Mouse (Mus musculus) c-Kit-positive CD71-positive TER-119-positive erythroid progenitor cells, embryonic 14.5 days (primary cell): ENCODE results near the gene Sspo.

Experiments
- DNase-seq: peaks from one replicate; pipeline ENCODE4 v3.0.0-alpha.2; 2013; ENCODE audit warnings: low spot score

Sspo gene

DNA sequence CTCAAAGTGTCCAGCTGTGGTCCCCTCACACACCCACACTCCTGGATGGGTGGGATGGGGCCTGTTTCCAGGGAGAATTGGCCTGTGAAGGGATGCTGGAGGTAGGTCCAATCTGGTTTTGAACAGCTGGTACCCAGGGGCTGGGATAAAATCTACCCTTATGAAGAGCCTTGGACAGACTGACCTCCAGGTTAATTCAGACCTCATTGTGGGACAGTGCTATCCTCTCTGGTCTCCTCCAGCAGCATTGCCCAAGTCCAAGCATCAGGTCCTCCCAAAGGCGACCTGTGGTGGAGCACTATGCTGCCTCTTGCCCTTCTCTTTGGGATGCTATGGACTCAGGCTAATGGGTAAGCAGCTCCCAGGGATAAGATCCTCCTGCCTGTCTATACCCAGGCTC lies at the start of gene Sspo:
Gene Sspo (plus strand): TSS at position 301 of the 400 bp plus-strand sequence.
- DNase-seq: no peak

DNA sequence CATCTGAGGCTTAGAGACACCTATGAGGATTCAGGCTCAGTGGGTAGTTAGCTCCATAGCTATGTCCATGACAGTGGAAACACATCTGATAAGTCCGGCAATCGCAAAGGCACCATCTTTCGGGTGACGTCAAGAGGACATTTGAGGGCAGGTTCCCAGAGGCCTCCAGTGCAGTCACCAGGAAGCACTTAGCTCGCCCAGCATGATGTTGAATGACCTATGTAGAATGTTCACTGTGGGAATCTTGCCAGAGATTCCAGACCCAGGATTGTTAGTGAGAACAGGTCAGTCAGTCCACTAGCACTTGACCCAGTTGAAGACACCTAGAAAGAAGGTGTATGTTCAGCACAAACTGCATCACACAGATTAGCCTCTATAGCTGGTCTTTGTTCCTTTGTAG lies 48.1 kb upstream of the Sspo start:
- no peak for DNase-seq

- no peak for DNase-seq
Observed at GRCm38 (mm10) chr6:48404071-48404470, 44.0 kb upstream of the Sspo start.

GRCm38 (mm10) chr6:48409726-48410343 lies 38.2 kb upstream of the Sspo start:
- no peak for DNase-seq

- DNase-seq: no peak
Observed at GRCm38 (mm10) chr6:48410551-48410950, 37.5 kb upstream of the Sspo start.

DNA sequence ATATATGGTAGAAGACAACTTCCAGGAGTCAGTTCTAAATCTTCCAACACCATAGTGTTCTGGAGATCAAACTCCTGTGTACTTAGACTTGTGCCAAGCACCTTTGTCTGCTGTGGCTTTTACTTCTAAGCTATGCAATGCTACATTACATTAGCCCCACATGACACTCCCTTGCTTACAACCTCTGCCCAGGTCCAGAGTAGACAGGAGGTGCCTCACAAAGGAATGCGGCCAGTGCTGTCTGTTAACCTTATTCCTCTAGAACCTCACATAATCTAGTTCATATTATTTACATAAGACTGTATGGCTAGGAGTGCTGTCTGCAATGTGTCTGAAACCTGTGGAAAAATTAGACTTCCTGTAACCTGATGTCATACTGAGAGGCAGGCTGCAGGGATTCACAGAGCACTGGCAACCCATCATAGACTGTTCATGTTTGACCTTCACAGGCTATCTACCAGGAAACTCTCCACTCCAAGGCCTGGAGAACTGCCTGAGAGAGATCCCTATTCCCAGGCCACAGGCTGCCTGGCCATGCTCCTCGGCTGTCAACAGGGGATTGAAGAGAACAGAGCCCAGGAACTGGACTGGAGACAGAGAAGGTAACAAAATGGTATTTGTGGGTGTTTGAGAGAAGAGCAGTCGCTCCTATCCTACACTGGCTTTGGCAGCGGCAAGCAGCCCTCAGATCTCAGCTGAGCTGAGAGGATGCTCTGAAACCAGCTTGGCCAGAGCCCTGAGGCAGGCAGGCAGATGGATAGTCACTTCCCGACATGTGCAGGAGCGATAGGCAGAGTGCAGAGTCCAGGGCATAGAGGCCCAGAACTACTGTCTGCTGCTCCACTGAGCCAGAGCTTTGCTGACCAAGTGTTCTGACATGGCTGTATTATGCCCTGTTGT lies 36.6 kb upstream of the Sspo start:
- DNase-seq: no peak

DNA sequence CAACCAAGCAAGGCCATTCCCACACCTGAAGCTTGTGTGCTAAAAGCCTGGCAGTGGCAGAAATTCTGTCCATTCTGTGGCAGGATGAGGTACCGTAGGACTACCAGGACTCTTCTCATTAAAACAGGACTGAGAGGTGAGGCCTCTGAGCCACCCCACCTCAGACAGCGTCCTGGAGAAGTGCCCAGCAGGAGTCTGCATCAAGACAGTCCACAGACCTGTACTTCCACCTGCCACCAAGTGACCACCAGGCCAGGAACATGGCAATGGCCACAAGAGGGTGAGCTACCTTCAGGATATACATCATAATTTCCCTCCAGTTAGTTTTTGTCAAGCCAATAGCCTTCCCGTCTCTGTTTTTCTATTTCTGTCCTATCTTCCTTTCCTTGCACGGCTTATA lies 35.9 kb upstream of the Sspo start:
- DNase-seq: no peak

DNA sequence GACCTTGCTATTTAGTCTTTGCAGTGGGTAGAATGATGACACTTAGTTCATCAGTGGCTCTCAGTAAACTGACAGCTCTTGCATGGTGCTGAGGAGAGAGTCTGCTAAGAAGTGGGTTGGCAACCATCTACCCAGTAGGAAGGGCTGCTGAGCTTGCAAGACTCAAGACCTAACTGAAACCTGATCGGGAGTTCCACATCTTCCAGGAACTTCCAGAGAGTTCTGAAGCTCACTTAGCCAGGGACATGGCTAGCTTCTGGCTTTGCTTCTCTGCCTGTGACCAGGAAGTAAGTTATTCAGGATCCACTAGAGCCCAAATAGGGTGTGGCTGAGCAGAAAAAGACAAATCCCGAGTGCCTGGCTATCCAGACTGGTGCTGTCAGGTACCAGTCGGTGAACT lies 35.4 kb upstream of the Sspo start:
- no peak for DNase-seq

- no peak for DNase-seq
Observed at GRCm38 (mm10) chr6:48413081-48413480, 34.9 kb upstream of the Sspo start.

GRCm38 (mm10) chr6:48414886-48415285 lies 33.1 kb upstream of the Sspo start:
- DNase-seq: no peak

GRCm38 (mm10) chr6:48415636-48416035 lies 32.4 kb upstream of the Sspo start:
- no peak for DNase-seq

DNA sequence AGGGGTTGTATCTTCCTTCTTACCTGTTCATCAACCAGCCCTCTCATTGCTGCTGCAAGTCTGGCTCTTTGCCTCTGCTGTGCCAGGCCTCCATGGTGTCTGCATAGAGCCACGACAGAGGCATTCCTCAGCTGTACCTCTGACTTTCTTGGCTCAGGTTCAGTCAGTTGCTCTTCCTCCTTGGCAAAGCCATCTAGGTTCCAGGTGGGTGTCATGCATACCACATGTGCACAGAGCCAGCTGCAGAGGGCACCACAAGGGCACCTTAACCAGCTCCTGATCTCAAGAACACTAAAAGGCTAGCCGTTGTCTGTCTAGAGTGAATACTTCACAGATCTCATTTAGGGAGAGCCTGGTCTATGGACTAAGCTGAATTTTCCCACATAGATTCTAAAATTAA lies 31.5 kb upstream of the Sspo start:
- DNase-seq: no peak

GRCm38 (mm10) chr6:48420647-48421046 lies 27.4 kb upstream of the Sspo start:
- no peak for DNase-seq

- no peak for DNase-seq
Observed at GRCm38 (mm10) chr6:48423336-48423735, 24.7 kb upstream of the Sspo start.

GRCm38 (mm10) chr6:48424074-48424473 lies 24.0 kb upstream of the Sspo start:
- no peak for DNase-seq

DNA sequence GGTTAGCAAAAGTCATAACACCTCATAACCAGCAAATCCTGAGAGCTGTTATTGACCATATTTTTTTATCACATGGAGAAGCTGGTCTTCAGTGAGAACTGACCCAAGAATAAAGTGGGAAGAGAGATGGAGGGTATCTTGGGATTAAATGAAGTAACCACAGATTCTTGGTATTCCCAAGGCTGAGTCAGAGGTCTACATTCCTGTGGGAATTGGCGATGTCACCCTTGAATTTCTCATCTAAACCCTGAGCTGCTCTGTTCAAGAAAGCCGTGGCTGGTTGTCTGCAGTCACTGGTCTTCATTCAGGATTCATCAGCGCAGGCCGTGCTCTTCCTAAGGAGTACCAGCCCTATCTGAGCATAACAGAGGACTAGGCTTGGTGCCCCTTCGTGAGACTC lies 21.1 kb upstream of the Sspo start:
- DNase-seq: no peak

GRCm38 (mm10) chr6:48428769-48429557 lies 19.1 kb upstream of the Sspo start:
- no peak for DNase-seq

- no peak for DNase-seq
Observed at GRCm38 (mm10) chr6:48430748-48431147, 17.3 kb upstream of the Sspo start.

GRCm38 (mm10) chr6:48432893-48433816 lies 14.9 kb upstream of the Sspo start:
- no peak for DNase-seq

- no peak for DNase-seq
Observed at GRCm38 (mm10) chr6:48434651-48435050, 13.4 kb upstream of the Sspo start.

DNA sequence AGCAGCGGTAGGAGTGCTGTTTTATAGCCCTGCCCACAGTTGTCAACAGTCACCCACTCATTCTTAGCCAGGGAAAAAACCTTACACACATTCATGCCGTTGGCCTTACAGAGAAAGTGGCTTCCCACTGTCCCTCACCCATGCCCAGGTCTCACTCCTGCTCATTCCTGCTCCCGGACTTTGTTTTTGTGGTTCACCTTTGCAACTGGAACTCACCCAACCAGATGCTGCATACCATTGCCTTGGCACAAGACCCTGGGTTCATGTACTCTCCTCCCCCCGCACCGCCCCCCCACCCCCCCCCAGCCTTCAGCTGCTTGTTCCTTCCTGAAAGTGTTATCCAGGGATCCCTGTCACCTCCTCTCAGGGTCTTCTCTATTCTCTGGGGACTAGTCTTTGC lies 12.9 kb upstream of the Sspo start:
- no peak for DNase-seq
